ENCODE assay signal across 8 mouse cellular contexts in the genomic region with DNA sequence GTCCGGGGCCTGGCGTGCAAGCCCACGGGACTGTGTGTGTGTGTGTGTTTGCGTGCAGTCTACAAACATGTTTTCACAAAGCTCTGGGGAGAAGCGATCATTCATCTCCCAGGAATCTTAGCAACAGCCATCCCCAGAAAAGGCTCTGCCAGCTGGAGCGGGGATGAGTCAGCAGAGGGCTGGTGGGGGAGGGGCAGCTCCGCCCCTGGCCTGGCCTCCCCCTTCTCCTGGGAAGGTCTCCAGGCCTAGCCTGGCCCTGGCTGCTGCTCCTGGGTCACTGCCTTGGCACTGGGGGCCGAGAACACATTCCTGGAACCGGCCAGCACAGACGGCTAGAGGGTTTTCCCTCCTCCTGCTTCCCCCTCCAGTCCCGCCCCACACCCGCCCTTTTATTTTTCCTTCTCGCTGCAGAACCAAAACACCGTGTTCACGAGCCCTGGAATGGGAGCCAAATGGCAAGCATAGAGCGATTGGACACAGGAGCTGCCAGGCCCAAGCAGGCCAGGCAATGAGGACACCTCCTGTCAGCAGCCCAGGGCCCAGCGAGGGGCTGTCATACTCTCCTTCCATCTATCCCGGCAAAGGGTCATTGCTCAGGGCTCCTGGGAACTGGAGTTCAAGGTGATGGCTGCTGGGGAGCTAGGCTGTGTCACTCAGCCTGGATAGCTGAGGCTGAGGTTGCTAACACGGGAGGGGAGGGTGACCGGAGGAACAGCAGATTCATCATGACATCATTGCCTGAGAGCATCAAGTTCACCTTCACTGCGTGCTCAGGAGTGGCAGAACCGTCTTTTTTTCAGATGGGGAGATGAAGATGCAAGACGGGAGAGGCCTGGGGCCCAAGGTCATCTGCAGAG.
DNase-seq lines count a peak whose midpoint lies in the region; ATAC-seq and TF ChIP-seq lines count a peak whose summit lies in the region.

No protein-coding gene starts in this region.

- no peaks in the 10 kb centered on the region for H3K36me3 ChIP-seq in hindbrain, embryonic 16.5 days (ENCODE audit: control insufficient read depth, insufficient read depth, low read length)

- H3K4me1 ChIP-seq in hindbrain, embryonic 16.5 days (ENCODE audit: control insufficient read depth, insufficient read depth, low read depth, low read length) = peaks cover 71% of the 10 kb centered on the region

- peak overlapping the region; percentile 34 for H3K4me2 ChIP-seq in hindbrain, embryonic 16.5 days (ENCODE audit: low read length)

- H3K27ac ChIP-seq in gastrocnemius, adult 2 months = peak overlapping the region; percentile 99
- H3K27ac ChIP-seq in hindbrain, embryonic 16.5 days (ENCODE audit: low read depth, low read length) = peak overlapping the region; percentile 91

- intact Hi-C loops in gastrocnemius, adult 2 months (cut with DNase I) = loop anchor here (2.0 kb wide), 2 partner anchors 15 to 31 kb away; no protein-coding TSS in a partner anchor

- WGBS in hindbrain, embryonic 16.5 days = 1% methylated on average over 23 of the region's 23 CpGs

- DNase-seq in adipocyte (ENCODE audit: low spot score) = peak; percentile 99
- peak; percentile 87 for DNase-seq in embryo, embryonic 10 days (ENCODE audit: low spot score)
- DNase-seq in gastrocnemius, adult 2 months = peak; percentile 99
- DNase-seq in left cerebral cortex, adult 11 months (ENCODE audit: low spot score) = peak; percentile 91
- peak; percentile 96 for DNase-seq in lung, postnatal 14 days
- peak; percentile 91 for DNase-seq in retina, embryonic 14.5 days (ENCODE audit: low spot score)
- DNase-seq in urinary bladder, postnatal 36 days (ENCODE audit: low spot score in 2 of 2) = peak; percentile 92 to 97

- ATAC-seq in hindbrain, embryonic 16.5 days = peak; percentile 85

- H3K9me3 ChIP-seq in hindbrain, embryonic 16.5 days (ENCODE audit: control insufficient read depth, low read length) = no peaks in the 10 kb centered on the region

- peak overlapping the region; percentile 43 for H3K9ac ChIP-seq in hindbrain, embryonic 16.5 days (ENCODE audit: low read depth, low read length)

- no peak for TF ChIP-seq CTCF in gastrocnemius, adult 2 months (IDR thresholded peaks at IDR 0.05)

- H3K4me3 ChIP-seq in gastrocnemius, adult 2 months = peak overlapping the region; percentile 68
- H3K4me3 ChIP-seq in hindbrain, embryonic 16.5 days (ENCODE audit: low read length) = no peak overlapping the region; the same call in 1 of the 2 replicates

- no peaks in the 10 kb centered on the region for H3K27me3 ChIP-seq in hindbrain, embryonic 16.5 days (replicated peaks; ENCODE audit: control insufficient read depth, insufficient read depth, low read length)
